Mouse (Mus musculus): Measurements from ENCODE around the gene Prune1. TPM values are rescaled to one million over a fixed set of nuclear protein-coding genes. Genes with fewer than 3 reads are reported as not detected.
"Not testable (repeated sequence)": the region's sequence is repeated elsewhere in the genome, so short reads cannot be mapped to it uniquely, and the experiment has no call there.

The Prune1 gene
- total RNA-seq, 2 experiments from 2014 or later: 31.6 to 32.7 TPM

- no peak for DNase-seq (ENCODE audit: low spot score in 2 of 2)
These were observed 65.1 kb downstream of the Prune1 start for GRCm38 (mm10) chr3:95216655-95217254.

GRCm38 (mm10) chr3:95213609-95213975 is 68.3 kb downstream of the Prune1 start:
- DNase-seq (ENCODE audit: low spot score in 2 of 2): no peak

- DNase-seq (ENCODE audit: low spot score in 2 of 2): not testable (repeated sequence)
These were observed 68.8 kb downstream of the Prune1 start for GRCm38 (mm10) chr3:95212889-95213608.

- no peak for DNase-seq (ENCODE audit: low spot score in 2 of 2)
These were observed 71.3 kb downstream of the Prune1 start for GRCm38 (mm10) chr3:95210585-95210984.

GRCm38 (mm10) chr3:95208286-95208685 is 73.6 kb downstream of the Prune1 start:
- DNase-seq (ENCODE audit: low spot score in 2 of 2): no peak

GRCm38 (mm10) chr3:95203880-95204279 is 78.0 kb downstream of the Prune1 start:
- DNase-seq (ENCODE audit: low spot score in 2 of 2): no peak

Other genes with a start within 250 kb of the Prune1 start
- 100 to 1,000 TPM; 243 to 263 TPM for gene Psmd4, start 239.5 kb downstream of the Prune1 start, total RNA-seq (2021)
- gene Pip5k1a, start 175.1 kb downstream of the Prune1 start, total RNA-seq (2021): 10 to 100 TPM; 51.6 to 54.5 TPM
- 10 to 100 TPM; 89.3 to 93.0 TPM for gene Vps72, start 171.1 kb downstream of the Prune1 start, total RNA-seq (2021)
- 1 to 10 TPM; 3.7 to 7.8 TPM for gene Tmod4, start 157.6 kb downstream of the Prune1 start, total RNA-seq (2021)
- gene Scnm1, start 148.1 kb downstream of the Prune1 start, total RNA-seq (2021): 10 to 100 TPM; 53.4 to 53.9 TPM
- gene Lysmd1, start 148.0 kb downstream of the Prune1 start, total RNA-seq (2021): 10 to 100 TPM; 10.7 to 11.5 TPM
- gene Tnfaip8l2, start 139.7 kb downstream of the Prune1 start, total RNA-seq (2021): 1 to 10 TPM; 2.9 to 3.4 TPM
- gene Sema6c, start 121.6 kb downstream of the Prune1 start, total RNA-seq (2021): 10 to 100 TPM; 15.3 to 15.4 TPM
- 10 to 100 TPM; 33.0 to 35.0 TPM for gene Gabpb2, start 64.2 kb downstream of the Prune1 start, total RNA-seq (2021)
- gene Cdc42se1, start 53.3 kb downstream of the Prune1 start, total RNA-seq (2021): 10 to 100 TPM; 82.6 to 93.1 TPM
- 10 to 100 TPM; 18.5 to 26.7 TPM for gene Mllt11, start 49.9 kb downstream of the Prune1 start, total RNA-seq (2021)
- under 1 TPM; 0.17 to 0.25 TPM for gene Gm128, start 40.5 kb downstream of the Prune1 start, total RNA-seq (2021)
- under 1 TPM in 1 of 2 experiments, not detected in 1; 0.90 TPM for gene Bnipl, start 30.9 kb downstream of the Prune1 start, total RNA-seq (2021)
- gene Mindy1, start 731 bp downstream of the Prune1 start, total RNA-seq (2021): 100 to 1,000 TPM; 127 to 130 TPM
- 1 to 10 TPM; 1.1 to 1.3 TPM for gene Anxa9, start 25.1 kb upstream of the Prune1 start, total RNA-seq (2021)
- 100 to 1,000 TPM; 145 to 147 TPM for gene Cers2, start 32.7 kb upstream of the Prune1 start, total RNA-seq (2021)
- 10 to 100 TPM; 39.0 to 41.1 TPM for gene Setdb1, start 75.1 kb upstream of the Prune1 start, total RNA-seq (2021)
- not detected for gene 4930558C23Rik, start 120.8 kb upstream of the Prune1 start, total RNA-seq (2021)
- 10 to 100 TPM; 76.4 to 76.5 TPM for gene Arnt, start 152.3 kb upstream of the Prune1 start, total RNA-seq (2021)
- 10 to 100 TPM; 18.8 to 24.2 TPM for gene Ctsk, start 217.2 kb upstream of the Prune1 start, total RNA-seq (2021)
- 10 to 100 TPM; 24.5 to 30.2 TPM for gene Ctss, start 244.7 kb upstream of the Prune1 start, total RNA-seq (2021)